Mouse (Mus musculus) thymus, adult 2 months (tissue): ENCODE data around the gene Tctex1d2. TPM values are rescaled to one million over a fixed set of nuclear protein-coding genes. Genes with fewer than 3 reads are reported as not detected.

ENCODE experiments used
- DNase-seq: peaks from one replicate; pipeline ENCODE4 v3.0.0; 2021
- H3K27ac ChIP-seq: fragments of 200-500 bp; 2 replicates; pipeline ENCODE4 v1.5.1; 2012; ENCODE audit warnings: low read length, control low read depth; ENCODE audit not compliant: control insufficient read depth, insufficient read depth
- H3K27me3 ChIP-seq: fragments of 200-500 bp; 2 replicates; pipeline ENCODE4 v1.6.1; 2012; ENCODE audit warnings: mild to moderate bottlenecking, low read length, moderate library complexity, mixed read lengths; ENCODE audit not compliant: control insufficient read depth, insufficient read depth
- H3K36me3 ChIP-seq: fragments of 200-500 bp; 2 replicates; pipeline ENCODE4 v1.6.1; 2012; ENCODE audit warnings: mild to moderate bottlenecking, low read length, moderate library complexity; ENCODE audit not compliant: control insufficient read depth, insufficient read depth
- H3K4me1 ChIP-seq: fragments of 200-500 bp; replicated peaks from 2 replicates; pipeline ENCODE4 v1.6.1; 2012; ENCODE audit warnings: low read length; ENCODE audit not compliant: control insufficient read depth, insufficient read depth
- H3K4me3 ChIP-seq: fragments of 200-500 bp; 2 replicates; pipeline ENCODE4 v1.5.1; 2012; ENCODE audit warnings: mild to moderate bottlenecking, low read length, control low read depth, moderate library complexity; ENCODE audit not compliant: control insufficient read depth, insufficient read depth
- CTCF ChIP-seq: fragments of 200-500 bp; IDR thresholded peaks from 2 replicates; pipeline ENCODE4 v1.5.1; 2012; ENCODE audit warnings: mild to moderate bottlenecking, control low read depth, low read length, moderate library complexity, borderline replicate concordance; ENCODE audit not compliant: control insufficient read depth, poor library complexity, insufficient read depth; ENCODE audit errors: extremely low read depth
- POLR2A ChIP-seq: fragments of 200-500 bp; IDR thresholded peaks from 2 replicates; pipeline ENCODE4 v1.6.1; 2012; ENCODE audit warnings: mild to moderate bottlenecking, low read length, control low read depth, moderate library complexity; ENCODE audit not compliant: control insufficient read depth, poor library complexity, insufficient read depth; ENCODE audit errors: extremely low read depth
- WGBS: fragments of 180-500 bp; shearing (Covaris S2); methylation state at CpG from one replicate; pipeline ENCODE4 v1.1.7; 2018; 5-methylcytosine and 5-hydroxymethylcytosine counted together
- polyA plus RNA-seq: library from polyadenylated mRNA; depleted of rRNA; stranded (reverse); fragments of >200 nt; gene quantifications from 2 replicates; pipeline ENCODE4 v1.2.3, GENCODE M21; 2012

Tctex1d2 gene
- polyA plus RNA-seq, 1 experiment: 3.8 TPM

GRCm38 (mm10) chr16:32449665-32450064 is 30.2 kb downstream of the Tctex1d2 start:
- no peak for DNase-seq
- 0 out of 2 replicates have a peak, but pooled peaks cover 9% of the 10 kb centered on the region for H3K36me3 ChIP-seq
- H3K4me1 ChIP-seq: no peaks in the 10 kb centered on the region
- 95% methylated on average over 3 of the region's 3 CpGs for WGBS
- H3K4me3 ChIP-seq: no peak overlapping the region
- no peaks in the 10 kb centered on the region for H3K27me3 ChIP-seq
- no peak overlapping the region for H3K27ac ChIP-seq
- TF ChIP-seq CTCF (no peak), POLR2A (no peak)

- Histone ChIP-seq H3K27ac (no peak overlapping the region), H3K27me3 (no peaks in the 10 kb centered on the region), H3K36me3 (0 out of 2 replicates have a peak, but pooled peaks cover 9% of the 10 kb centered on the region), H3K4me1 (no peaks in the 10 kb centered on the region), H3K4me3 (no peak overlapping the region)
- no peak for DNase-seq
- TF ChIP-seq POLR2A (no peak), CTCF (no peak)
- WGBS: 98% methylated on average over 2 of the region's 2 CpGs
These were observed 30.6 kb downstream of the Tctex1d2 start for GRCm38 (mm10) chr16:32450133-32450532.

- Histone ChIP-seq H3K27ac (no peak overlapping the region), H3K27me3 (no peaks in the 10 kb centered on the region), H3K36me3 (0 out of 2 replicates have a peak, but pooled peaks cover 12% of the 10 kb centered on the region), H3K4me1 (no peaks in the 10 kb centered on the region), H3K4me3 (no peak overlapping the region)
- no peak for TF ChIP-seq CTCF
- TF ChIP-seq POLR2A: no peak
- WGBS: 97% methylated on average over 8 of the region's 8 CpGs
- DNase-seq: no peak
These were observed 33.6 kb downstream of the Tctex1d2 start for GRCm38 (mm10) chr16:32453102-32453501.

- 0 out of 2 replicates have a peak, but pooled peaks cover 12% of the 10 kb centered on the region for H3K36me3 ChIP-seq
- 97% methylated on average over 5 of the region's 5 CpGs for WGBS
- TF ChIP-seq CTCF (no peak), POLR2A (no peak)
These were observed 35.1 kb downstream of the Tctex1d2 start for GRCm38 (mm10) chr16:32454646-32455045.

GRCm38 (mm10) chr16:32456086-32456485 is 36.6 kb downstream of the Tctex1d2 start:
- Histone ChIP-seq H3K27me3 (no peaks in the 10 kb centered on the region), H3K4me1 (no peaks in the 10 kb centered on the region), H3K4me3 (no peak overlapping the region), H3K27ac (no peak overlapping the region), H3K36me3 (0 out of 2 replicates have a peak, but pooled peaks cover 12% of the 10 kb centered on the region)
- no peak for TF ChIP-seq CTCF
- TF ChIP-seq POLR2A: no peak
- no peak for DNase-seq

More at GRCm38 (mm10) chr16:32454646-32455045, 35.1 kb downstream of the Tctex1d2 start:
- no peak for DNase-seq
- Histone ChIP-seq H3K27me3 (no peaks in the 10 kb centered on the region), H3K27ac (no peak overlapping the region), H3K4me1 (no peaks in the 10 kb centered on the region), H3K4me3 (no peak overlapping the region)

GRCm38 (mm10) chr16:32456761-32457160 is 37.3 kb downstream of the Tctex1d2 start:
- TF ChIP-seq CTCF (no peak), POLR2A (no peak)
- Histone ChIP-seq H3K27ac (no peak overlapping the region), H3K27me3 (no peaks in the 10 kb centered on the region), H3K36me3 (0 out of 2 replicates have a peak, but pooled peaks cover 10% of the 10 kb centered on the region), H3K4me1 (no peaks in the 10 kb centered on the region), H3K4me3 (no peak overlapping the region)
- 94% methylated on average over 1 of the region's 1 CpGs for WGBS
- DNase-seq: no peak
